Mouse (Mus musculus) kidney, embryonic 15.5 days (tissue): ENCODE data around the gene Cttnbp2nl. TPM values are rescaled to one million over a fixed set of nuclear protein-coding genes. Genes with fewer than 3 reads are reported as not detected.

ENCODE experiments used
- ATAC-seq: fragments of 200-750 bp; cut with Nextera tagmentation; replicated peaks from 2 replicates; pipeline ENCODE4 v1.8.0; 2017; ENCODE audit warnings: moderate TSS enrichment; ENCODE audit not compliant: low FRiP score
- H3K27ac ChIP-seq: fragments of 300-500 bp; sonication (generic); 2 replicates; pipeline ENCODE4 v1.5.1; 2015; ENCODE audit warnings: mild to moderate bottlenecking, inconsistent platforms
- H3K27me3 ChIP-seq: fragments of 300-500 bp; sonication (generic); 2 replicates; pipeline ENCODE4 v1.6.1; 2015; ENCODE audit warnings: inconsistent platforms
- H3K36me3 ChIP-seq: fragments of 300-500 bp; sonication (generic); 2 replicates; pipeline ENCODE4 v1.6.1; 2015; ENCODE audit warnings: inconsistent platforms
- H3K4me1 ChIP-seq: fragments of 300-500 bp; sonication (generic); 2 replicates; pipeline ENCODE4 v1.6.1; 2015; ENCODE audit warnings: inconsistent platforms
- H3K4me2 ChIP-seq: fragments of 300-500 bp; sonication (generic); 2 replicates; pipeline ENCODE4 v1.6.1; 2015; ENCODE audit warnings: moderate library complexity, mild to moderate bottlenecking, inconsistent platforms
- H3K4me3 ChIP-seq: fragments of 300-500 bp; sonication (generic); replicated peaks from 2 replicates; pipeline ENCODE4 v1.5.1; 2015; ENCODE audit warnings: mild to moderate bottlenecking, inconsistent platforms
- H3K9ac ChIP-seq: fragments of 300-500 bp; sonication (generic); 2 replicates; pipeline ENCODE4 v1.6.1; 2015; ENCODE audit warnings: mild to moderate bottlenecking, inconsistent platforms
- H3K9me3 ChIP-seq: fragments of 300-500 bp; sonication (generic); replicated peaks from 2 replicates; pipeline ENCODE4 v1.6.1; 2016; ENCODE audit warnings: inconsistent platforms
- WGBS: fragments of 180-500 bp; shearing (Covaris S2); methylation state at CpG from one replicate; pipeline ENCODE4 v1.1.7; 2015; ENCODE audit warnings: mixed read lengths; 5-methylcytosine and 5-hydroxymethylcytosine counted together
- polyA plus RNA-seq: library from polyadenylated mRNA; unstranded; fragments of >200 nt; fragmentation: Nextera tagmentation; extraction: Ambion mirVana; gene quantifications from 2 replicates; pipeline ENCODE4 v1.2.1, GENCODE M21; 2015

Cttnbp2nl gene
- polyA plus RNA-seq, 1 experiment from 2014 or later = 29.4 TPM

GRCm38 (mm10) chr3:104992709-104993388 is 60.1 kb downstream of the Cttnbp2nl start:
- Histone ChIP-seq H3K4me1 (peaks cover 21% of the 10 kb centered on the region), H3K4me2 (peak overlapping the region; percentile 49), H3K27ac (no peak overlapping the region), H3K9me3 (no peaks in the 10 kb centered on the region), H3K27me3 (no peaks in the 10 kb centered on the region), H3K36me3 (no peaks in the 10 kb centered on the region), H3K4me3 (0 out of 2 replicates have a peak overlapping the region, but pooled peaks have one; percentile 7), H3K9ac (no peak overlapping the region)
- WGBS = 12% methylated on average over 23 of the region's 23 CpGs
- peak; percentile 66 for ATAC-seq

GRCm38 (mm10) chr3:104991703-104992102 is 61.2 kb downstream of the Cttnbp2nl start:
- H3K9ac ChIP-seq = no peak overlapping the region
- no peaks in the 10 kb centered on the region for H3K27me3 ChIP-seq
- 72% methylated on average over 5 of the region's 5 CpGs for WGBS
- H3K4me2 ChIP-seq = no peak overlapping the region
- peaks cover 21% of the 10 kb centered on the region for H3K4me1 ChIP-seq
- no peaks in the 10 kb centered on the region for H3K36me3 ChIP-seq
- no peak overlapping the region for H3K4me3 ChIP-seq
- ATAC-seq = no peak
- H3K27ac ChIP-seq = no peak overlapping the region
- H3K9me3 ChIP-seq = no peaks in the 10 kb centered on the region

GRCm38 (mm10) chr3:104987884-104988283 is 65.1 kb downstream of the Cttnbp2nl start:
- no peak overlapping the region for H3K9ac ChIP-seq
- 72% methylated on average over 5 of the region's 5 CpGs for WGBS
- H3K9me3 ChIP-seq = no peaks in the 10 kb centered on the region
- H3K27me3 ChIP-seq = no peaks in the 10 kb centered on the region
- no peaks in the 10 kb centered on the region for H3K36me3 ChIP-seq
- no peak overlapping the region for H3K4me2 ChIP-seq
- no peak overlapping the region for H3K27ac ChIP-seq
- peaks cover 5% of the 10 kb centered on the region for H3K4me1 ChIP-seq
- H3K4me3 ChIP-seq = no peak overlapping the region
- no peak for ATAC-seq

GRCm38 (mm10) chr3:104979735-104980134 is 73.2 kb downstream of the Cttnbp2nl start:
- H3K4me2 ChIP-seq = no peak overlapping the region
- ATAC-seq = no peak
- no peaks in the 10 kb centered on the region for H3K4me1 ChIP-seq
- H3K4me3 ChIP-seq = no peak overlapping the region
- no peak overlapping the region for H3K9ac ChIP-seq
- H3K36me3 ChIP-seq = no peaks in the 10 kb centered on the region
- H3K27me3 ChIP-seq = no peaks in the 10 kb centered on the region
- WGBS = 76% methylated on average over 5 of the region's 5 CpGs
- no peaks in the 10 kb centered on the region for H3K9me3 ChIP-seq
- no peak overlapping the region for H3K27ac ChIP-seq

- Histone ChIP-seq H3K4me3 (peak overlapping the region; percentile 66), H3K36me3 (no peaks in the 10 kb centered on the region), H3K4me1 (peaks cover 28% of the 10 kb centered on the region), H3K27ac (peak overlapping the region; percentile 65), H3K4me2 (peak overlapping the region; percentile 91), H3K9me3 (no peaks in the 10 kb centered on the region), H3K9ac (peak overlapping the region; percentile 69), H3K27me3 (peaks cover 42% of the 10 kb centered on the region)
- WGBS = 1% methylated on average over 49 of the region's 49 CpGs
- peak; percentile 84 for ATAC-seq
Measured at GRCm38 (mm10) chr3:104967548-104968300, 85.2 kb downstream of the Cttnbp2nl start.

- Histone ChIP-seq H3K36me3 (no peaks in the 10 kb centered on the region), H3K9me3 (no peaks in the 10 kb centered on the region), H3K4me3 (no peak overlapping the region), H3K9ac (no peak overlapping the region), H3K27me3 (peaks cover 59% of the 10 kb centered on the region), H3K4me2 (no peak overlapping the region), H3K27ac (no peak overlapping the region), H3K4me1 (peaks cover 45% of the 10 kb centered on the region)
- 75% methylated on average over 7 of the region's 7 CpGs for WGBS
- no peak for ATAC-seq
Measured at GRCm38 (mm10) chr3:104965991-104966554, 86.9 kb downstream of the Cttnbp2nl start.

GRCm38 (mm10) chr3:104965070-104965855 is 87.7 kb downstream of the Cttnbp2nl start:
- no peak for ATAC-seq
- H3K27me3 ChIP-seq = peaks cover 67% of the 10 kb centered on the region
- no peaks in the 10 kb centered on the region for H3K9me3 ChIP-seq
- H3K4me2 ChIP-seq = no peak overlapping the region
- H3K36me3 ChIP-seq = no peaks in the 10 kb centered on the region
- WGBS = 61% methylated on average over 8 of the region's 8 CpGs
- no peak overlapping the region for H3K27ac ChIP-seq
- no peak overlapping the region for H3K4me3 ChIP-seq
- H3K9ac ChIP-seq = no peak overlapping the region
- peaks cover 51% of the 10 kb centered on the region for H3K4me1 ChIP-seq

- 25% methylated on average over 13 of the region's 13 CpGs for WGBS
- Histone ChIP-seq H3K4me2 (no peak overlapping the region), H3K9ac (no peak overlapping the region), H3K9me3 (no peaks in the 10 kb centered on the region), H3K27me3 (peaks cover 80% of the 10 kb centered on the region), H3K4me3 (no peak overlapping the region), H3K36me3 (no peaks in the 10 kb centered on the region), H3K27ac (no peak overlapping the region), H3K4me1 (peaks cover 48% of the 10 kb centered on the region)
- ATAC-seq = no peak
Measured at GRCm38 (mm10) chr3:104963331-104964276, 89.3 kb downstream of the Cttnbp2nl start.

GRCm38 (mm10) chr3:104962866-104963265 is 90.1 kb downstream of the Cttnbp2nl start:
- H3K4me1 ChIP-seq = peaks cover 42% of the 10 kb centered on the region
- no peak overlapping the region; the same call in 1 of the 2 replicates for H3K4me3 ChIP-seq
- WGBS = 8% methylated on average over 5 of the region's 5 CpGs
- ATAC-seq = no peak
- H3K27me3 ChIP-seq = peaks cover 87% of the 10 kb centered on the region
- H3K27ac ChIP-seq = no peak overlapping the region
- H3K4me2 ChIP-seq = peak overlapping the region; percentile 83
- H3K9ac ChIP-seq = no peak overlapping the region
- no peaks in the 10 kb centered on the region for H3K36me3 ChIP-seq
- no peaks in the 10 kb centered on the region for H3K9me3 ChIP-seq

- ATAC-seq = peak; percentile 27; the same call in 1 of the 2 replicates
- no peaks in the 10 kb centered on the region for H3K9me3 ChIP-seq
- peaks cover 37% of the 10 kb centered on the region for H3K4me1 ChIP-seq
- under 1% methylated on average over 31 of the region's 31 CpGs for WGBS
- H3K4me2 ChIP-seq = peak overlapping the region; percentile 83
- H3K27ac ChIP-seq = no peak overlapping the region
- H3K9ac ChIP-seq = no peak overlapping the region
- H3K27me3 ChIP-seq = peaks cover 93% of the 10 kb centered on the region
- H3K4me3 ChIP-seq = peak overlapping the region; percentile 51
- H3K36me3 ChIP-seq = no peaks in the 10 kb centered on the region
Measured at GRCm38 (mm10) chr3:104962141-104962611, 90.8 kb downstream of the Cttnbp2nl start.
